Mouse (Mus musculus) midbrain, embryonic 12.5 days (tissue): Measurements from ENCODE around the gene Pde7b. TPM values are rescaled to one million over a fixed set of nuclear protein-coding genes. Genes with fewer than 3 reads are reported as not detected.

Experiments
- ATAC-seq: fragments of 200-750 bp; cut with Nextera tagmentation; 2 replicates; pipeline ENCODE4 v1.8.0; 2017; ENCODE audit warnings: low read depth, moderate TSS enrichment, moderate library complexity; ENCODE audit not compliant: low FRiP score
- H3K27ac ChIP-seq: fragments of 300-500 bp; sonication (generic); replicated peaks from 2 replicates; pipeline ENCODE4 v1.5.1; 2016; ENCODE audit warnings: mild to moderate bottlenecking
- H3K27me3 ChIP-seq: fragments of 300-500 bp; sonication (generic); 2 replicates; pipeline ENCODE4 v1.6.1; 2016; ENCODE audit warnings: mild to moderate bottlenecking
- H3K36me3 ChIP-seq: fragments of 300-500 bp; sonication (generic); 2 replicates; pipeline ENCODE4 v1.6.1; 2016
- H3K4me1 ChIP-seq: fragments of 300-500 bp; sonication (generic); 2 replicates; pipeline ENCODE4 v1.6.1; 2016
- H3K4me2 ChIP-seq: fragments of 300-500 bp; sonication (generic); replicated peaks from 2 replicates; pipeline ENCODE4 v1.6.1; 2016; ENCODE audit warnings: mild to moderate bottlenecking, moderate library complexity
- H3K4me3 ChIP-seq: fragments of 300-500 bp; sonication (generic); 2 replicates; pipeline ENCODE4 v1.5.1; 2016; ENCODE audit warnings: mild to moderate bottlenecking
- H3K9ac ChIP-seq: fragments of 300-500 bp; sonication (generic); replicated peaks from 2 replicates; pipeline ENCODE4 v1.6.1; 2016; ENCODE audit warnings: mild to moderate bottlenecking, moderate library complexity
- H3K9me3 ChIP-seq: fragments of 300-500 bp; sonication (generic); 2 replicates; pipeline ENCODE4 v1.6.1; 2016; ENCODE audit warnings: mild to moderate bottlenecking
- WGBS: fragments of 180-500 bp; shearing (Covaris S2); methylation state at CpG from one replicate; pipeline ENCODE4 v1.1.7; 2016; 5-methylcytosine and 5-hydroxymethylcytosine counted together
- polyA plus RNA-seq: library from polyadenylated mRNA; unstranded; fragments of >200 nt; fragmentation: Nextera tagmentation; extraction: Ambion mirVana; gene quantifications from 2 replicates; pipeline ENCODE4 v1.2.1, GENCODE M21; 2016

Pde7b gene
- polyA plus RNA-seq, 1 experiment from 2014 or later = 3.2 TPM

DNA sequence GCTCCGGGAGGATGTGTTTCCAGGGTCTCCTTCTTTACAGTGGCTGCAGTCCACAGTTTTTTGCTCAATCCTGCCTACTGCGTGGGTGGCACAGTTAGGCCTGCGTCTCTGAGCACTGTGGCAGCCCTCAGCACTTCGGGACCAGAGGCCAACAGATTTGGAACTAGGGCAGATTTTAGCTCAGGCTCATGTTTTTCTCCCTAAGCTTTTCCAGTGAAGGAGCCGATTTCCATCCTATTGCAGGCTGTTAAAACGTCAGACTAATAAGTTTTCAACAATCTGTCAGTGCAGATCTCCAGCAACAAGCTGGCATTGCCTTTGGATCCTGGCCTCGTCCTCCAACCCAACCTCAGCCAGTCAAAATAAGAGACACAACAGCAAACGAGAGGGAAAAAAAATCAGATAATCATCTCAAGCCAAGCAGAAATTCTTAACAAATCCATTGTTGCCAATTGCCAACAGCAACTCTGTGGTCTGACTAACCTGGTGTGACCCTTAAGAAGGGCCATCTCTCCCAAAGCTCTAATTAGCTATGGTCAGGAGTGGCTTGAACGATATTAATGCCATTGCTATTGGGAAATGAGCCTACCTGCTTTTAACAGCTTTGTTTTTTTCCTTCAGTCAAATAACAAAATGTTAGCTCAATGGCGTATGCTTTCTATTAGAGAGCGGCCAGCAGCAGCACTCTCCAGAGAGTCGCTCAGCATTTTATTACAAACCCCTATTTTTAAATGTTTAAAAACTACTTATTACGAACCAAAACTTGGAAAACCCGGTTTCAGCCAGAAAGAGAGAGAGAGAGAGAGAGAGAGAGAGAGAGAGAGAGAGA lies 92.4 kb downstream of the Pde7b start:
- no peak for ATAC-seq
- Histone ChIP-seq H3K27me3 (no peaks in the 10 kb centered on the region), H3K9me3 (no peaks in the 10 kb centered on the region), H3K9ac (no peak overlapping the region), H3K4me2 (no peak overlapping the region), H3K4me3 (no peak overlapping the region), H3K27ac (no peak overlapping the region), H3K36me3 (no peaks in the 10 kb centered on the region), H3K4me1 (no peaks in the 10 kb centered on the region)
- 77% methylated on average over 14 of the region's 14 CpGs for WGBS

DNA sequence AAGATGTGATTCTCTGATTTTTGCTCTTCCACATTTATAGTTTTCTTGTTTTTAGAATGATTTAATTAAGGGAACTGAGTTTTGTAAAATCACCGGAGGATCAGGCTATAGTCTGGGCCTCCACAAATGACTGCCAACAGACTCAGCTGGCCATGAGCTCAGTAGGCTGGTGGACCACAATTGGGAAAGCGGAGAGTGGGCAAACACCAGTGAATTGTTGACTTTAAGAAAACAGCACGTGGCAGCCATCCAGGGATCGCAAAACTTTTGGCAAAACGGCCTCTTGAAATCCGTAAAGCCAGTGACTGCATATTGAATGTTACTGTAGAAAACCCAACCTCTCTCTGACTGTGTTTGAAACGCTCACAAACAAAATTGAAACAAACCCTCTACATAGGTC lies 94.8 kb downstream of the Pde7b start:
- H3K9me3 ChIP-seq = no peaks in the 10 kb centered on the region
- WGBS = 78% methylated on average over 7 of the region's 7 CpGs
- no peak overlapping the region for H3K9ac ChIP-seq
- H3K36me3 ChIP-seq = no peaks in the 10 kb centered on the region
- no peak overlapping the region for H3K4me3 ChIP-seq
- no peaks in the 10 kb centered on the region for H3K27me3 ChIP-seq
- H3K4me1 ChIP-seq = no peaks in the 10 kb centered on the region
- H3K4me2 ChIP-seq = no peak overlapping the region
- no peak for ATAC-seq
- no peak overlapping the region for H3K27ac ChIP-seq

DNA sequence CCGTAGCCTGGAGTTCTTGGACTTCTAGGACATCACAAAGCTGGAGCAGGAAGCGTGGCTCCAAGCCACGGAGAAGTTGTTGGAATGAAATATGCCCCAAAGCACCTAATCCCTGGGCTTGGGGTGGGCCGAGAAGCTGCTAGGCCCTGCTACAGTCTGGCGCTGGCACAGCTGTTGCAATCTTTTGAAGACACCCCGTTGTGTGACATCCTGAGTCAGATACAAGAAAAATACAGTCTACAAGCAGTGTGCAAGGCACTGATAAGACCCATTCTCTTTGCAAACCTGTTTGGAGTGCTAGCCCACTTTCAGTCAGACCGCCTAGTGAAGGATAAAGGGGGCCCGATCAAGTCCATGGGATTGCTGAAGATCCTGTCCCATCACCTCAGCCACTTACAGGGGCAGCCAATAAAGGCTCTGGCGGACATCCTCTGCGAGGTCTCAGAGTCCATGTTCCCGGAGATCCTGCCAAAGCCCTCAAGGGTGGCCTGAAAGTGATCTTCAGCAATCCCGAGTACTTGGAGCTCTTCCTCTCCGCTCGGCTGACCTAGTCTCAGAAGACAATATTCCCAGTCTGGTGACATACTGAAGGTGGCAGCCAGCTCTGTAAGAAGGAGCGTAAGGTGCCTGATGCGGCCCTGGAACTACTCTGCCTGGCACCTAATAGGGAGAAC lies 99.0 kb downstream of the Pde7b start:
- 91% methylated on average over 16 of the region's 16 CpGs for WGBS
- Histone ChIP-seq H3K9me3 (no peaks in the 10 kb centered on the region), H3K4me2 (no peak overlapping the region), H3K36me3 (no peaks in the 10 kb centered on the region), H3K27me3 (no peaks in the 10 kb centered on the region), H3K4me1 (no peaks in the 10 kb centered on the region), H3K4me3 (no peak overlapping the region), H3K9ac (no peak overlapping the region), H3K27ac (no peak overlapping the region)
- ATAC-seq = no peak

DNA sequence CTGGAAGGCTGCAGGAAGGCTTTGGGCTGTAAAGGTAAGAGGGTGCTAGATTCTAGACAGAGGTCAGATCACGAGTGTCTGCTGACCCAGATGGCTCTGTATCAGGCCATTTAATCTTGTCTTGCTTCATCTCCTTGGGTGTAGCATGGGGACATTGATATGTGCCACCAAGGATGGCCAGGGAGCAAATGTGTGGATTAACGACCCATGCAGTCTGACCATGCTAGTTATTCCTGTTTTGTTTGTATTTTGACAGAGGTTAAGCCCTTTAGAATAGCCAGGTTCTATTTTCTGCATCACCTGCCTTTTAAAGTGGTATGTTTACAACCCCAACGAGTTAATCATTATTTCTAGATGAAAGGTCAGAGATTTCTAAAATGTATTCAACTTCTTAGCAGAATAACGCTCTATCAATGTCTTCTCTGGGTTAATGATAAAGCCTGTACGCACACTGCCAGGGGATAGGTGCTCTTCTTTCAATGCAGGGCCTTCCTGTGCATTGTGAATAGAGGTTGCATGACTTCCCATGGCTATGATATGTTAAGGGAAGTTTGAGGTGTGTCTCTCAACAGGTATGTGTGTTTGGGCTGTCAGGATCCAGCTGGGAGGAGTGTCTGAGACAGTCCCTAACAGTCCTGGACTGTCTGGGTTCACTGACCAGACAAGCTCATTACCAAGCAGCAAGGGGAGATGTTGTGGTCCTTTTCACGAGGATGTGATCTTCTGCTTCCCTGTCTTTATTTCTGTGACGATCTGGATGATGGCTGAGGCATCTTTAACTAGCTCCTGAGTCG lies 103.0 kb downstream of the Pde7b start:
- ATAC-seq = no peak
- Histone ChIP-seq H3K36me3 (no peaks in the 10 kb centered on the region), H3K4me3 (no peak overlapping the region), H3K9me3 (no peaks in the 10 kb centered on the region), H3K4me1 (no peaks in the 10 kb centered on the region), H3K27me3 (no peaks in the 10 kb centered on the region), H3K27ac (no peak overlapping the region), H3K9ac (no peak overlapping the region), H3K4me2 (no peak overlapping the region)
- WGBS = 75% methylated on average over 8 of the region's 8 CpGs

DNA sequence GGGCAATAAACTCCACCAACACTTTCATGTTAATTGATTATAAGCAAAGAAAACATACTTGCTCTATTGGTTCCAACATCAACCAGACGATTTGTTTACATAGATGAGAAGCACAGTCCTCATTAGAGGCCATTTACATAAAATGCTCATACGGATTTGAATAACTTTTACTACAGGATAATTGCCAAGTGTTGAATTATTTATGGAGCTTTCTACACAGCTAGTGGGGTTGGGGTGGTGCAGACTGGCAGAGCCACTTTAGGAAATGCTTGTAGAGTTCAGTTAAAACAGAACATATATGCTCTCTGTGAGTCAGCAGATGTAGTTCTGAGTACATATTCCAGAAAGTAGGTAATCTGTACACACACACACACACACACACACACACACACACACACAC lies 118.9 kb downstream of the Pde7b start:
- H3K4me1 ChIP-seq = no peaks in the 10 kb centered on the region
- H3K9ac ChIP-seq = no peak overlapping the region
- H3K4me3 ChIP-seq = no peak overlapping the region
- no peaks in the 10 kb centered on the region for H3K36me3 ChIP-seq
- no peak overlapping the region for H3K4me2 ChIP-seq
- 80% methylated on average over 2 of the region's 2 CpGs for WGBS
- H3K27ac ChIP-seq = no peak overlapping the region
- no peaks in the 10 kb centered on the region for H3K9me3 ChIP-seq
- no peak for ATAC-seq
- no peaks in the 10 kb centered on the region for H3K27me3 ChIP-seq

DNA sequence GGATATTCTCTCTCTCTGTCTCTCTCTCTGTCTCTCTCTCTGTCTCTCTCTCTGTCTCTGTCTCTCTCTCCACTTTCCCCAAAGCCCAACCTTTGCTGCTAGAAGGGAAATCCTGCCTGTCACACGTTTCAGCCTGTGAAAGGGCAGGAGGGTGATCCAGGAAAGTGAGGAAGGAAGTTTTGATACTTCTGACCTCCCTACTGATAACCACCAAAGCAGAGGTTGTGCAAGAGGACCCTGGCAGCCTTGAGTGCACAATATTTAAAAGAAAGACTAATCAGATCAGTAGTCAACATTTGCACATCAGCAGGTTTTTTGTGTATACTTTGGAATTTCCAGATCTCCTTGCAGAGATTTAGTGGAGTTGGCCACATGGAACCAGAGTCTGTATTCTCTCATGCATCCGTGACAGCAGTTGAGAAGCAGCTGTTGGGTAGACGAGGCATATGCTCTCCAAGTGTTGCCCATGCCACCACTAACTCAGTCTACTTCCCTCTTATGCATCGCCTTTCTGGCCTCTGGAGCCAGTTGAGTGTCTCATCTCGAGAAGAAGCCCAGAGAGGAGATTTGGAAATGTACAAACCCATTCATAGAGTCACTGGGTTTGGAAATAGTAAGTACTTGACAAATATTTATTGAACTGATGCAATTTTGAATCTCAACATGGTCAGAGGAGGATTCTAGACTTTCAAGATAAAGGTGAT lies 129.6 kb downstream of the Pde7b start:
- H3K27me3 ChIP-seq = no peaks in the 10 kb centered on the region
- H3K27ac ChIP-seq = no peak overlapping the region
- 76% methylated on average over 5 of the region's 5 CpGs for WGBS
- no peaks in the 10 kb centered on the region for H3K4me1 ChIP-seq
- H3K9me3 ChIP-seq = no peaks in the 10 kb centered on the region
- no peaks in the 10 kb centered on the region for H3K36me3 ChIP-seq
- H3K4me2 ChIP-seq = no peak overlapping the region
- H3K9ac ChIP-seq = no peak overlapping the region
- H3K4me3 ChIP-seq = no peak overlapping the region
- ATAC-seq = no peak

DNA sequence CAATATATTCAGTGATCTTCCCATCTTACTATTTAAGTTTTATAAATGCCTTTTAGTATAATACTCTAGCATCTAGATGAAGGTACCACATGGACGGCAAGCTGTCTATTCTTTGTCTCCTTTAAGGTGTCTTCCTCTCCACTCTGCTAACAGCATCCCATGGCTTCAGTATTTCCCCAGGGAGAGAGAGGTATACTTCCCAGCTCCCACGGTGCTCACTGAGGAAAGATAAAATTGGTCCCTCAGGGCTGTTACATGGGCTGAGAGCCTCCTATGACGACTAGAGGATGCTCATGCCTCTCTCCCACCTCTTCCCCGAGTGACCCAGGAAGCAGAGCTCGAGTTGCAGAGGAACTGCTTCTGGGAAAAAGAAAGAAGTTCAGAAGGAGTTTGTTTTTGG lies 130.9 kb downstream of the Pde7b start:
- no peaks in the 10 kb centered on the region for H3K36me3 ChIP-seq
- 65% methylated on average over 5 of the region's 5 CpGs for WGBS
- H3K27me3 ChIP-seq = no peaks in the 10 kb centered on the region

DNA sequence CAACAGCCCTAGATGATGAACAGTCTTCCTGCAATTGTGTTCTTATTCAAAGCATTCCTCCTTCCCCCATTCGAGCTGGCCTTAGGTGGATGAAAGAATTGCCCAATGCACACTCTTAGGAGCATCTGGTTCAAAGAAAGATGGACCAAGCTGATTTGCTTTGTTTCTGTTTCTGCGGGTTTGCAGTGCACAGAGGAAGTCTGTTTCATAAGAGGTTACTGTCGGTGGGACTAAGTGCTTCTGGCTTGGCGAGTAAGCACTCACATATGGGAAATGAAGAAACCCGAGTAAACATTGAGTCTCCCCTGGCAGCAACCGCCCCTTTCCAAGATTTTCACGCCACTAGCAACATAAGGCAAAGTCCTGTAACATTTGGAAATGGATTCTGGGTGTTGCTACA lies 134.8 kb downstream of the Pde7b start:
- Histone ChIP-seq H3K9me3 (no peaks in the 10 kb centered on the region), H3K4me1 (no peaks in the 10 kb centered on the region), H3K27me3 (no peaks in the 10 kb centered on the region), H3K9ac (no peak overlapping the region), H3K4me3 (no peak overlapping the region), H3K27ac (no peak overlapping the region), H3K36me3 (no peaks in the 10 kb centered on the region), H3K4me2 (no peak overlapping the region)
- 70% methylated on average over 7 of the region's 7 CpGs for WGBS
- no peak for ATAC-seq

More for the DNA sequence above, 130.9 kb downstream of the Pde7b start:
- no peak overlapping the region for H3K9ac ChIP-seq
- no peaks in the 10 kb centered on the region for H3K4me1 ChIP-seq
- H3K9me3 ChIP-seq = no peaks in the 10 kb centered on the region
- no peak overlapping the region for H3K4me3 ChIP-seq
- no peak overlapping the region for H3K4me2 ChIP-seq
- H3K27ac ChIP-seq = no peak overlapping the region
- no peak for ATAC-seq

DNA sequence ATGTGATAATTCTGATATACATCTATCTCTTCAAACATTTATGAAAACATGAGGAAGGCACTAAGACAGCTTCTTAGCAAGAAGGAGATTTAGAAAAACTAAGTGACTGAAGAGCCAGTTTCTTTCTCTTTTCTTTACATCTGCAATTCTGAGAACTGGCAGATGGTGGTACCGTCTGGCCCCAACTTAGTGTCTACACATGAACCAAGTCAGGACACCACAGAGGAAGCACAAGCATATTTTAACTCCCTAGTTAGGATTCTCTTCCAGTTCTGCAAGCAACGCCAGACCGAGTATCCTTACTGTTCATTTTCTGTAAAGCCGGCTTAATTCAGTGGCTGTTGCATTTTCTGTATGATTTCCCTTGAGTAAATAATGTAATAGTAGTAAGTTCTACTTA lies 138.9 kb downstream of the Pde7b start:
- Histone ChIP-seq H3K4me3 (no peak overlapping the region), H3K36me3 (no peaks in the 10 kb centered on the region), H3K4me1 (no peaks in the 10 kb centered on the region), H3K27ac (no peak overlapping the region), H3K9ac (no peak overlapping the region), H3K27me3 (no peaks in the 10 kb centered on the region), H3K4me2 (no peak overlapping the region), H3K9me3 (no peaks in the 10 kb centered on the region)
- 92% methylated on average over 4 of the region's 4 CpGs for WGBS
- ATAC-seq = no peak

DNA sequence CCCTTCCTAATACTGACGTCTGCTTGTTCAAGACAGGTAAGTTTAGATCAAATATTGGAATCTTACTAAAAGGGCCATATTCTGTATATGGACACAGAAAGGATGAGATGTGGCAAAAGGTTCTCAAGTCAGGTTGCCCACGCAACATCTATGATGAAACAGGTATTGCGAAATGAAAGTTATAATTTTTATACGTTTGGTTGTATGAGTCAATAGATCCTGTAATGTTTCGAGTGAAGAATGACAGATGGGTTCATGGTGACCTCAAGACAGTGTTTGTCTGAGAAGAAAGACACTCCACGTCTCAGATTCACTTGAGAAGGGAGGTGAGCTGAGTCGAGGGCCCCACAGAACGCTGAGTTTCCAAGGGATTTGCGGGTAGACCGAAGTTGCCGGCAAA lies 149.9 kb downstream of the Pde7b start:
- Histone ChIP-seq H3K27me3 (no peaks in the 10 kb centered on the region), H3K9ac (no peak overlapping the region), H3K36me3 (no peaks in the 10 kb centered on the region), H3K9me3 (no peaks in the 10 kb centered on the region), H3K4me1 (no peaks in the 10 kb centered on the region), H3K27ac (no peak overlapping the region), H3K4me3 (no peak overlapping the region), H3K4me2 (no peak overlapping the region)
- no peak for ATAC-seq
- 94% methylated on average over 11 of the region's 11 CpGs for WGBS

DNA sequence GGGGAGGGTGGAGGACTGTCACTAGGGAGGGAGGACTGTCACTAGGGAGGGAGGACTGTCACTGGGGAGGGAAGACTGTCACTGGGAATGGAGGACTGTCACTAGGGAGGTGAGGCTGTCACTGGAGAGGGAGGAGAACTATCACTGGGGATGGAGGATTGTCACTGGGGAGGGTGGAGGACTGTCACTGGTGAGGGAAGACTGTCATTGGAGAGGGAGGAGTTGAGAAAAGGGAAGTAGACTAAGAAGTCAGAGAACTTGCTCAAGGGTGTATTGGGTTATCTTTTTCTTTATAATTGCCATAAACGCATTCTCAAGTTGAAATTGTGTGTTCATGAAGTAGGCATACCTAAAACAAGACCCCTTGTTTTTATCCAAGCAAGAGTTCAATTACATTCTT lies 150.5 kb downstream of the Pde7b start:
- H3K4me3 ChIP-seq = no peak overlapping the region
- no peaks in the 10 kb centered on the region for H3K9me3 ChIP-seq
- no peaks in the 10 kb centered on the region for H3K4me1 ChIP-seq
- no peaks in the 10 kb centered on the region for H3K36me3 ChIP-seq
- WGBS = 94% methylated on average over 1 of the region's 1 CpGs
- ATAC-seq = no peak
- no peaks in the 10 kb centered on the region for H3K27me3 ChIP-seq
- no peak overlapping the region for H3K9ac ChIP-seq
- H3K27ac ChIP-seq = no peak overlapping the region
- H3K4me2 ChIP-seq = no peak overlapping the region

DNA sequence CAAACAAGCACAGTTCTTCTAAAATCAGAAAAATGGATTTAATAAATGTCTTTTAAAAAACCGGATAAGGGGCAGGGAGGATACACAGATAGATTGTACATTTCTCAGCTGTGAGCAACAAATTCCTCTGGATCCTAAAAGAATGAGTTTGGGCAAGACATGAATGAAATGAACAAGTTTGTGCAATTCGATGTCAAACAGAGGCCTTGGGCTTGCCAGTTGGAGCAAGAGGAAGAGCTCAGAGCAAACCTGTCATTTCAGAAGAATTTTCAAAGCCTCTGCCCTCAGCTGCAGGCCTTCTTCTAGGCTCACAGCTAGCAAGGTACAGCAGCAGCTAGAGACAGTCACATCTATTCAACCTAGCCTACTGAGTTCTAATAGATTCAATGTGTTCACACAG lies 153.4 kb downstream of the Pde7b start:
- no peak for ATAC-seq
- no peaks in the 10 kb centered on the region for H3K27me3 ChIP-seq
- H3K4me3 ChIP-seq = no peak overlapping the region
- H3K4me2 ChIP-seq = no peak overlapping the region
- H3K27ac ChIP-seq = no peak overlapping the region
- H3K9ac ChIP-seq = no peak overlapping the region
- 95% methylated on average over 2 of the region's 2 CpGs for WGBS
- H3K9me3 ChIP-seq = no peaks in the 10 kb centered on the region
- H3K4me1 ChIP-seq = no peaks in the 10 kb centered on the region
- no peaks in the 10 kb centered on the region for H3K36me3 ChIP-seq
